8 mouse cellular contexts compared by ENCODE assay signal in genomic region chr10:58812210-58813080, GRCm38 (mm10). TPM values are rescaled to one million over a fixed set of nuclear protein-coding genes. Genes with fewer than 3 reads are reported as not detected.
A peak's percentile ranks its signal among the peaks of the same experiment; 100 is the strongest.
DNase-seq lines count a peak whose midpoint lies in the region; ATAC-seq lines count a peak whose summit lies in the region.

No protein-coding gene starts in this region.

- peak overlapping the region; percentile 63 for H3K9ac ChIP-seq in embryonic facial prominence, embryonic 14.5 days (ENCODE audit: low read depth, low read length)
- peak overlapping the region; percentile 68 for H3K9ac ChIP-seq in kidney, embryonic 14.5 days (ENCODE audit: low read depth, low read length)
- H3K9ac ChIP-seq in limb, embryonic 13.5 days: peak overlapping the region; percentile 68
- peak overlapping the region; percentile 61 for H3K9ac ChIP-seq in midbrain, embryonic 15.5 days

- H3K27me3 ChIP-seq in embryonic facial prominence, embryonic 14.5 days (replicated peaks; ENCODE audit: control insufficient read depth, insufficient read depth, low read length): peaks cover 28% of the 10 kb centered on the region
- peaks cover 75% of the 10 kb centered on the region for H3K27me3 ChIP-seq in heart, embryonic 10.5 days (ENCODE audit: insufficient read depth, poor library complexity, severe bottlenecking)
- H3K27me3 ChIP-seq in kidney, embryonic 14.5 days (ENCODE audit: control insufficient read depth, insufficient read depth, low read length): peaks cover 15% of the 10 kb centered on the region
- peaks cover 53% of the 10 kb centered on the region for H3K27me3 ChIP-seq in limb, embryonic 13.5 days
- peaks cover 18% of the 10 kb centered on the region for H3K27me3 ChIP-seq in midbrain, embryonic 15.5 days (replicated peaks)

- peak overlapping the region; percentile 100 for H3K4me2 ChIP-seq in embryonic facial prominence, embryonic 14.5 days (ENCODE audit: low read depth, low read length)
- peak overlapping the region; percentile 99 for H3K4me2 ChIP-seq in kidney, embryonic 14.5 days (replicated peaks; ENCODE audit: low read depth, low read length)
- peak overlapping the region; percentile 100 for H3K4me2 ChIP-seq in limb, embryonic 13.5 days (replicated peaks)
- H3K4me2 ChIP-seq in midbrain, embryonic 15.5 days: peak overlapping the region; percentile 99

- H3K9me3 ChIP-seq in embryonic facial prominence, embryonic 14.5 days (ENCODE audit: control insufficient read depth, low read length): no peaks in the 10 kb centered on the region
- no peaks in the 10 kb centered on the region for H3K9me3 ChIP-seq in heart, embryonic 10.5 days
- no peaks in the 10 kb centered on the region for H3K9me3 ChIP-seq in kidney, embryonic 14.5 days (ENCODE audit: control insufficient read depth, low read length)
- no peaks in the 10 kb centered on the region for H3K9me3 ChIP-seq in limb, embryonic 13.5 days
- H3K9me3 ChIP-seq in midbrain, embryonic 15.5 days: no peaks in the 10 kb centered on the region

- no peaks in the 10 kb centered on the region for H3K36me3 ChIP-seq in embryonic facial prominence, embryonic 14.5 days (ENCODE audit: control insufficient read depth, insufficient read depth, low read length)
- H3K36me3 ChIP-seq in heart, embryonic 10.5 days: no peaks in the 10 kb centered on the region
- H3K36me3 ChIP-seq in kidney, embryonic 14.5 days (ENCODE audit: control insufficient read depth, insufficient read depth, low read length): no peaks in the 10 kb centered on the region
- no peaks in the 10 kb centered on the region for H3K36me3 ChIP-seq in limb, embryonic 13.5 days
- no peaks in the 10 kb centered on the region for H3K36me3 ChIP-seq in midbrain, embryonic 15.5 days (replicated peaks)

- H3K4me1 ChIP-seq in embryonic facial prominence, embryonic 14.5 days (ENCODE audit: control insufficient read depth, insufficient read depth, low read length): peaks cover 12% of the 10 kb centered on the region; the same call in 1 of the 2 replicates
- H3K4me1 ChIP-seq in heart, embryonic 10.5 days: peaks cover 16% of the 10 kb centered on the region
- H3K4me1 ChIP-seq in kidney, embryonic 14.5 days (ENCODE audit: control insufficient read depth, insufficient read depth, low read length): 0 out of 2 replicates have a peak, but pooled peaks cover 6% of the 10 kb centered on the region
- peaks cover 9% of the 10 kb centered on the region for H3K4me1 ChIP-seq in limb, embryonic 13.5 days
- peaks cover 25% of the 10 kb centered on the region for H3K4me1 ChIP-seq in midbrain, embryonic 15.5 days

- peak; percentile 48 for DNase-seq in CD4-positive, CD25-positive, alpha-beta regulatory T cell, adult 2 months (ENCODE audit: low read depth, low spot score)
- DNase-seq in embryonic facial prominence, embryonic 14.5 days (ENCODE audit: low spot score): peak; percentile 94
- DNase-seq in heart, embryonic 10.5 days (ENCODE audit: low spot score): peak; percentile 90
- DNase-seq in spleen, postnatal 36 days (ENCODE audit: low spot score in 2 of 2): peak; percentile 2 to 19

- peak overlapping the region; percentile 63; the same call in 1 of the 2 replicates for H3K27ac ChIP-seq in embryonic facial prominence, embryonic 14.5 days (replicated peaks; ENCODE audit: low read depth, low read length)
- peak overlapping the region; percentile 67; the same call in 1 of the 2 replicates for H3K27ac ChIP-seq in heart, embryonic 10.5 days
- H3K27ac ChIP-seq in kidney, embryonic 14.5 days (ENCODE audit: low read depth, low read length): no peak overlapping the region
- H3K27ac ChIP-seq in limb, embryonic 13.5 days: no peak overlapping the region
- H3K27ac ChIP-seq in midbrain, embryonic 15.5 days: peak overlapping the region; percentile 78

- no peak for ATAC-seq in CD4-positive, CD25-positive, alpha-beta regulatory T cell, adult 4 months
- peak; percentile 87 for ATAC-seq in embryonic facial prominence, embryonic 14.5 days (ENCODE audit: low read depth)
- ATAC-seq in kidney, embryonic 14.5 days (ENCODE audit: low FRiP score, low TSS enrichment): peak; percentile 81
- peak; percentile 81 for ATAC-seq in limb, embryonic 13.5 days (ENCODE audit: low FRiP score, low read depth)
- peak; percentile 88 for ATAC-seq in midbrain, embryonic 15.5 days (replicated peaks)

- under 1% methylated on average over 53 of the region's 63 CpGs for WGBS in embryonic facial prominence, embryonic 14.5 days
- WGBS in heart, embryonic 10.5 days: under 1% methylated on average over 63 of the region's 63 CpGs
- 0% methylated on average over 63 of the region's 63 CpGs for WGBS in kidney, embryonic 14.5 days
- WGBS in limb, embryonic 13.5 days: under 1% methylated on average over 63 of the region's 63 CpGs
- WGBS in midbrain, embryonic 15.5 days: under 1% methylated on average over 63 of the region's 63 CpGs

- H3K4me3 ChIP-seq in embryonic facial prominence, embryonic 14.5 days (ENCODE audit: low read depth, low read length): peak overlapping the region; percentile 67
- peak overlapping the region; percentile 75 for H3K4me3 ChIP-seq in heart, embryonic 10.5 days
- H3K4me3 ChIP-seq in kidney, embryonic 14.5 days (ENCODE audit: low read length): peak overlapping the region; percentile 64
- H3K4me3 ChIP-seq in limb, embryonic 13.5 days: peak overlapping the region; percentile 71
- H3K4me3 ChIP-seq in midbrain, embryonic 15.5 days: peak overlapping the region; percentile 72

RNA-seq across cellular contexts. Expression of gene Sh3rf3, which starts 0.7 kb away (rescaled TPM):
- polyA plus RNA-seq in CD4-positive, CD25-positive, alpha-beta regulatory T cell, adult 4 months (2017; shearing (Covaris generic)): not detected
- 2.4 and 3.1 TPM in 2 replicates for polyA plus RNA-seq in embryonic facial prominence, embryonic 14.5 days (2014; fragmentation: Nextera tagmentation; extraction: Ambion mirVana)
- 0.17 and 0.65 TPM in 2 replicates for polyA plus RNA-seq in heart, embryonic 10.5 days (2016; fragmentation: Nextera tagmentation; extraction: Ambion mirVana)
- 1.9 and 2.4 TPM in 2 replicates for polyA plus RNA-seq in kidney, embryonic 14.5 days (2014; fragmentation: Nextera tagmentation; extraction: Ambion mirVana)
- polyA plus RNA-seq in limb, embryonic 13.5 days (2015; fragmentation: Nextera tagmentation; extraction: Ambion mirVana): 0.68 and 1.1 TPM in 2 replicates
- 3.1 and 4.0 TPM in 2 replicates for polyA plus RNA-seq in midbrain, embryonic 15.5 days (2015; fragmentation: Nextera tagmentation; extraction: Ambion mirVana)

Comparison
In these comparisons a context has a peak if more than half of its experiments do, and no peak if none do; other contexts are left out.
1. DNase-seq: peak in every context shown above with its lines; median percentile 94 in embryonic facial prominence, embryonic 14.5 days; 90 in heart, embryonic 10.5 days; 48 in CD4-positive, CD25-positive, alpha-beta regulatory T cell, adult 2 months; 10 in spleen, postnatal 36 days.
2. H3K27ac ChIP-seq: peak in embryonic facial prominence, embryonic 14.5 days (single experiment), heart, embryonic 10.5 days (single experiment) and midbrain, embryonic 15.5 days (single experiment); none in kidney, embryonic 14.5 days (single experiment) and limb, embryonic 13.5 days (single experiment).
3. Peak in every context shown above with its lines, with median percentiles within 50 percentile points of each other: H3K4me2 ChIP-seq, H3K4me3 ChIP-seq and H3K9ac ChIP-seq.